Mouse (Mus musculus) thymus, adult 18-20 months (tissue): ENCODE measurements around the gene Nckap1.
"Not testable (repeated sequence)": the region's sequence is repeated elsewhere in the genome, so short reads cannot be mapped to it uniquely, and the experiment has no call there.

Experiments
- DNase-seq, 2 experiments: peaks; one replicate each; pipeline ENCODE4 v3.0.0; 2022; ENCODE audit warnings: mixed read lengths in 2 of 2

Nckap1 gene

GRCm38 (mm10) chr2:80559655-80560054, 21.5 kb downstream of the Nckap1 start:
- no peak for DNase-seq

- DNase-seq = no peak
Observed at GRCm38 (mm10) chr2:80554442-80554841, 26.7 kb downstream of the Nckap1 start.

GRCm38 (mm10) chr2:80549704-80550103, 31.5 kb downstream of the Nckap1 start:
- no peak for DNase-seq

GRCm38 (mm10) chr2:80547901-80548300, 33.3 kb downstream of the Nckap1 start:
- no peak for DNase-seq

GRCm38 (mm10) chr2:80542801-80543200, 38.4 kb downstream of the Nckap1 start:
- DNase-seq = no peak

- DNase-seq = no peak
Observed at GRCm38 (mm10) chr2:80537156-80537555, 44.0 kb downstream of the Nckap1 start.

GRCm38 (mm10) chr2:80536608-80537007, 44.6 kb downstream of the Nckap1 start:
- no peak for DNase-seq

- no peak for DNase-seq
Observed at GRCm38 (mm10) chr2:80524275-80524674, 56.9 kb downstream of the Nckap1 start.

- no peak for DNase-seq
Observed at GRCm38 (mm10) chr2:80506051-80506802, 75.0 kb downstream of the Nckap1 start.

- no peak for DNase-seq
Observed at GRCm38 (mm10) chr2:80502132-80502531, 79.0 kb downstream of the Nckap1 start.

GRCm38 (mm10) chr2:80495304-80495703, 85.9 kb downstream of the Nckap1 start:
- not testable (repeated sequence) for DNase-seq

- DNase-seq = no peak
Observed at GRCm38 (mm10) chr2:80486851-80487250, 94.3 kb downstream of the Nckap1 start.

- DNase-seq = no peak
Observed at GRCm38 (mm10) chr2:80484951-80485350, 96.2 kb downstream of the Nckap1 start.

GRCm38 (mm10) chr2:80475831-80476230, 105.3 kb downstream of the Nckap1 start:
- DNase-seq = no peak

- no peak for DNase-seq
Observed at GRCm38 (mm10) chr2:80474247-80474796, 106.9 kb downstream of the Nckap1 start.

GRCm38 (mm10) chr2:80465991-80466821, 115.0 kb downstream of the Nckap1 start:
- DNase-seq = no peak

GRCm38 (mm10) chr2:80461827-80462226, 119.4 kb downstream of the Nckap1 start:
- DNase-seq = no peak
